Mouse (Mus musculus) frontal cortex, postnatal 36 days (tissue): ENCODE measurements around the gene Cbll1.
"Not testable (repeated sequence)": the region's sequence is repeated elsewhere in the genome, so short reads cannot be mapped to it uniquely, and the experiment has no call there.

Experiments used
- DNase-seq, 2 experiments: peaks; one replicate each; pipeline ENCODE4 v3.0.0; 2022; ENCODE audit warnings: low spot score in 2 of 2

The Cbll1 gene

DNA sequence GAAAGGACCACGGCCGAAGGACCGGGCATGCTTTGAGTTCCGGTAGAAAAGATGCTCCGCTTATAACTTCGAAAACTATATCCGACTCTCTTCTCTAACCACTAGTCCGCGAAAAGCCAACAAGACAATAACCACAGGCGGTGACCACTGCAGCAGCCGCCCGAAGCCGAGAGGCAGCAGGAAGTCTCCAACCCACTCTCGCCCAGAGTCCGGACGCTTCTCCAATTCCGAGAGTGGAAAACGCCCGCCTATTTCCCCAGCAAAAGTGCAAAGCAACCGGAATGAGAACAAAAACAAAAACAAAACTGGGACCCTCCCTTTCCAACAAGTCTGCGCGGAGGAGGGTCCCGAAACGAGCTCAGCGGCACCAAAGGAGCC lies 491 bp downstream of the Cbll1 start:
- DNase-seq = peak in 1 of 2 experiments; percentile 32

DNA sequence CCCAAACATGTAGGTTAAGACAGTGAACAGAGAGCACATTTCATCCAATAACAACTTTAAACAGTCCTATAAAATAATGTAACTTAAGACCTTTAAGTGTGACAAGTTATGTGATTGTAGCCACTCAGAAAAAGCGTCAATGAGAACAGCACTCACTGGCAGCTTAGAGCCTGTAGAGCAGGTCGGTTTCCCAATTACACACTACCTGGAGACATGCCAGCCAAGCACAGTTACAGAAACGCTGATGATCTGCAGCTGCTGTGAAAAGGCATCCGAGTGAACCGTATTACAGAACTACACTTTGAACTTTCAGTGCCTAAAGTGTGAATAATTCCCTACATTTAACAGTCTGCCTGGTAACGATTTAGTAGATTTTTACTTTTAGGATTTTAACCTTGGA lies 13.0 kb downstream of the Cbll1 start:
- no peak for DNase-seq

DNA sequence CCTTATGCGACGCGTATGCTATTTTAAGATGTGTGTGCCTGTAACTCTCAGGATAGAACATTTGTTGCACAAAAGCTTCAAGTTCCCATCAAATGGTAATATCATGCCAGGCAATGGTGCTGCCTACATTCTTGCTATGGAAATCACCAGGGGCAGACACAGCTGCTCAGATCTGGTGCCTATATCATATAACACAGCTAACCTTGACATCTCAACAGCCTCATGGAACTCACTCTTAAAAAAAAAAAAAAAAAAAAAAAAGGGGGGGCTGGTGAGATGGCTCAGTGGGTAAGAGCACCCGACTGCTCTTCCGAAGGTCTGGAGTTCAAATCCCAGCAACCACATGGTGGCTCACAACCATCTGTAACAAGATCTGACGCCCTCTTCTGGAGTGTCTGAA lies 21.2 kb downstream of the Cbll1 start:
- DNase-seq = not testable (repeated sequence)

DNA sequence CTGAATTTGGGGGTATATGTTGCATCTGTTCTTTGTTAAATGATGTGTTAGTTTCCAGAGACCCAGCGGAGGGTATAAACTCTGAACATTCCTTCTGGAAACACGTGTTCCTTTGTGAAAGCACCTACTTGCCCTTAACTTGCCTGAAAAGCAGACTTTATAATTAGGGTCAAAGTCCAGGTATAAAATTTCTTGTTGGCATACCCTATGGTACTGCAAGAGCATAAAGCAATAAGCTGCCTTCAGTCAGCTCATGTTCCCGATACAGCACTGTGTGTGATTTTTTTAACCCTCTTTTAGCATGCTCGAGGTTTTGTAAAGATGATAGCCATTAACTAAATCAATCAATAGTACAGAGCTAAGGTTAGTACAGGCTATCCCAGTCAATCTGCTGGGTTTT lies 36.8 kb downstream of the Cbll1 start:
- no peak for DNase-seq

DNA sequence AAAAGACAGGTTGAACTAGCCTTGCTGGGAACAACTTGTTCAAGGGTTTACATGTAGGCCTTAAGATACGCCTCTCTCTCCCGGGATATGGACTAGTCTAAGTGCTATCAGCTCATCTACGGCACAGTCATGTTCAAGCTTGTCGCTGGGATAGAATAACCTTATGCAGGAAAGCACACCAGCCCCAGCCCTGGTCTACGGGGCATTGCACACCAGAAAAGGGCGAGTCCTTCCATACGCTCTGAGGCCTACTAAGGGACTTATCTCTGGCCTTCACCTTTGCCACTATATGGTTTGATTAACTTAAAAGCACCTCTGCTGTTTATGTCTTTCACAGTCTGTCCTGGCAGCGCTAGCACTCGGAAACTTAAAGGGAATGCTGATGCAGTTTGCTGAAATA lies 38.0 kb downstream of the Cbll1 start:
- no peak for DNase-seq

DNA sequence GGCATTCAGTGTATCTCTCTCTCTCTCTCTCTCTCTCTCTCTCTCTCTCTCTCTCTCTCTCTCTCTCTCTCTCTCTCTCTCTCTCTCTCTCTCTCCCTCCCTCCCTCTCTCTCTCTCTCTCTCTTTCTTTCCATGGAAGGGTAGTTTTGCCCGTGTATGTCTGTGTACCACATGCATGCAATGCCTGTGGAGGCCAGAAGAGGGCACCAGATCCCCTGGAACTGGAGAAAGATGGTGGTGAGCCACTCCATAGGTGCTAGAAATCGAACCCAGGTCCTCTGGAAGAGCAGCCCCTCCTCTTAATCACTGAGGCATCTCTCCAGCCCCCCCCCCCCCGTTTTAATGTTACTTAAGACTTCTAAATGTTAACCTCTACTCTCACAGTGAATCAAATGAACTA lies 39.1 kb downstream of the Cbll1 start:
- not testable (repeated sequence) for DNase-seq

DNA sequence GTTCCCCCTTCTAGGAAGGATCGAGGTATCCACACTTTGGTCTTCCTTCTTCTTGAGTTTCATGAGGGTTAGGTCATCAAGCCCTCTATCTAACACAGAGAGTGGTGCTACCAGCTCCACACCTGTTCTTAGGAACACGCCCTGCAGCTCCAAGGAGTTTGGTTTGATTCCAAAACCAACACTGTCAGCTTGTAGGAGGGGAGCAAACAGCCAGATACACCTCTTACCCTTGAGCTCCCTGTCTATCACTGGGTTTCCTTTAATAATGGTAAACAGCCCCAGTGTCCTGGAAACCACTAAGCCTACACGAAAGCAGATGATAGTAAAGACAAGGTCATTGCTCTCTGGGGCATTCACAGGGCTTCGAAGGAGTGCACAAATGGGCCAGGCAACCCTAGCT lies 40.9 kb downstream of the Cbll1 start:
- DNase-seq = no peak

DNA sequence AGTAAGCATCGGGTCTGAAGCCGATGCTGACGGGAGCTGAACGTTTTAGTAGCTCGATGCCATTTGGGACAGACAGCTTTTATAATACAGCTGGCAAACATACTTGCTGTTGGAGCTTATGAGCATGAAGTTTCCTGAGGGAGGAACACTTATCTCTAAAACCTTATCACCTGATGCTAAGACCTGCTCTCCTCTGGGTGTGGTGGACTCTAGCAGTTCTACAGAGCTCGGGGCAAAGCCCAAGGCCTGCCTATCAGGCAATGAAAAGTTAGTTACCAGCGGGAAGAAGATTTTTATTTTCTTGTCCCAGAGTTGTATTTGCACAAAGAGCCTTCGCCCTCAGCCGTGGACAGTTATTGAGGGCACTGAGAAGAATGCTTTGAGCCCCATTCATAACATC lies 43.1 kb downstream of the Cbll1 start:
- no peak for DNase-seq

DNA sequence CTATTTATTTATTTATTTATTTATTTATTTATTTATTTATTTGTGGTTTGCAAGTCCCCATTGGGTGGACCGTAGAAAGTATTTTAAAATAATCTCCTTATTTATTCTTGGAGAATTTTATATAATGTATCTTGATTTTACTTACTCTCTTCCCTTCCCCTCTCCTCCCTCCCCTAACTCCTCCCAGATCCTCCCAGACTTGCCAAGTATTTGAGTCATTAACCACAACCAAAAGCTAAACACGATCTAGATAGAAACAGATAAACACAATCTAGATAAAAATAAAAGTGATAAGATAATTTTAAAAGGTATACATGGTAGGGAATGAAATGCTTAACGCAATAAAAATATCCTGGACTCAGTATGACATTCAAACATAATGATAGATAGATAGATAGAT lies 50.1 kb downstream of the Cbll1 start:
- DNase-seq = no peak

DNA sequence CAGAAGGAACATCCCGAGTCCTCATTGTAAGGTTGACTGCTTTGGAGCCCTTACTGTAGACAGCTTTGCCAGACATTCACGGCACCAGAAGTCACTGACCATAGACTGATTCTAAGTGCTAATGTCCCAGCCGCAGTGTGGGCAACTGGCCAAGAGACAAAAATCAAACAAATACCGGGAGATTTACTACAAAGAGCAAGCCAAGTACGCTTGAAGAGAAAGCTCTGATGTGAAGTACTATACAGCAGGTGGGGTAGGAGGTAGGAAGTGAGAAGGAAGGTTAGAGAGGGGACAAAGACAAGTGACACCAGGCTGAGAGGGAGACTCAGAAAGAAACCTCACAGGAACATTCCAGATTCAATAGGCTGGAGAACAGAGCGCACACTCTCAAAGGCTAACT lies 54.6 kb downstream of the Cbll1 start:
- no peak for DNase-seq

DNA sequence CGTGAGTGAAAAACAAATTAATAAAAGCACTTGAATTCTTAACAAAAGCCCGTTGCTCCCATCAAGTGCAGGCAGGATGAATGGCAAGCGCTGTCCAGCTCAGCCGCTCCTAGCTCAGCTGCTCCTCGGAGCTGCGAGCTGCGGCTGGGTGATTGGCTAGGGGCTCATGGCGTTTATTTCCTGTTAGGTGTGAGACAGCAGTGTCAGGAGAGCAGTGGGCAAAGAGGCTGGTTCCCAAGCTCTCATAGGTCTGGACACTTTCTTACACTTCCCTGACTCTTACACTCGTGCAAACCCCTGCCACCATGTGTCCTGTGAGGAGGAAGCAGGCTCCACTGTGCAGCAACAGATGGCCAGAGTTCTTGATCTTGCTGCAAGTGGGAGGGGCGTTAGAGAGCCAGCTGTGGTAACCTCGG lies 55.3 kb downstream of the Cbll1 start:
- DNase-seq = no peak

DNA sequence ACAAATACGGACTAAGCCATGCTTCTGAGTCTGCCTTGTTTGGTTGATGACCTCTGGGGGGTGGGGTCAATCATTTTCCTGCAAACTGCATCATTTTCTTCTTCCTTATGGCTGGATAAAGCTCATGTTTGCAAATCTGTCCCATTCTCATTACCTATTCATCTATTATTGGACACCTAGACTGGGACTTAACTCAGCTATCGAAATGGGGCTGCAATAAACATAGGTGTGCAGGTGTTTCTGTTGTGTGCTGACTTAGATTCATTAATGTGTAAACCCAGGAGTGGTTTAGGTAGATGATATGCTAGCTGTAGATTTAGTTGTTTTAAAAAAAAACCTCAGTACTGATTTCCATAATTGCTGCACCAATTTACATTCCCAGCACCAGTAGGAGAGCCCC lies 59.8 kb downstream of the Cbll1 start:
- no peak for DNase-seq

DNA sequence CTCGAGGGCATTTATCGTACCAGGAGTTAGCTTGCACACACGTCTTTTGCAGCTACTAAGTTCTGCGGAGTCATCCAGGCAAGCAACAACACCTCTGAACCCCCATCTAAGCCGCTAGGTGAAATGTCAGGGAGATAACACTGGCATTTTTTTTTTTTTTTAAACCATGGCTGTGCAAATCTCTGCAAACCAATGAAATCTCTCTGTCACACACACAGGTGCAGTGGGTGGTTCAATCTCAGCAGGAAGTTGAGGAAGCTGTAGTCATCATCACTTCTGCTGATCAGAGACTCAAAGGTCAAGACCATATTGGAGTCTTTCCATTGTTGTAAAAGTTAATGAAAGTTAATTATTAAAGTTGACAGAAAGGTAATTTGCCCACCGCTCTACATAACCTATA lies 61.6 kb downstream of the Cbll1 start:
- DNase-seq = no peak
